Mouse (Mus musculus) spleen, adult 2 months (tissue): ENCODE data around the gene Cbl. TPM values are rescaled to one million over a fixed set of nuclear protein-coding genes. Genes with fewer than 3 reads are reported as not detected.

Experiments used
- DNase-seq, 2 experiments: peaks; one replicate each; pipeline versions ENCODE4 v3.0.0 to v3.0.0-alpha.2; 2012 to 2021; ENCODE audit warnings: low spot score in 2 of 2, low read depth in 1 of 2
- H3K27ac ChIP-seq: fragments of 200-500 bp; 2 replicates; pipeline ENCODE4 v1.5.1; 2012; ENCODE audit warnings: low read length, inconsistent platforms; ENCODE audit not compliant: insufficient read depth
- H3K27me3 ChIP-seq: fragments of 200-500 bp; 2 replicates; pipeline ENCODE4 v1.6.1; 2012; ENCODE audit warnings: mild to moderate bottlenecking, moderate library complexity, low read length, inconsistent platforms; ENCODE audit not compliant: control insufficient read depth, insufficient read depth
- H3K36me3 ChIP-seq: fragments of 200-500 bp; 2 replicates; pipeline ENCODE4 v1.6.1; 2012; ENCODE audit warnings: mild to moderate bottlenecking, low read length, inconsistent platforms; ENCODE audit not compliant: control insufficient read depth, insufficient read depth
- H3K4me1 ChIP-seq: fragments of 200-500 bp; 2 replicates; pipeline ENCODE4 v1.6.1; 2011; ENCODE audit warnings: inconsistent platforms; ENCODE audit not compliant: control insufficient read depth, insufficient read depth, insufficient read length
- H3K4me3 ChIP-seq: fragments of 200-500 bp; 2 replicates; pipeline ENCODE4 v1.5.1; 2011; ENCODE audit warnings: mild to moderate bottlenecking, inconsistent platforms; ENCODE audit not compliant: insufficient read depth, insufficient read length; ENCODE audit errors: extremely low read depth
- CTCF ChIP-seq: fragments of 200-500 bp; IDR thresholded peaks from 2 replicates; pipeline ENCODE4 v1.5.1; 2011; ENCODE audit warnings: mild to moderate bottlenecking, inconsistent platforms; ENCODE audit not compliant: insufficient read depth, insufficient read length, insufficient replicate concordance; ENCODE audit errors: extremely low read depth
- POLR2A ChIP-seq: fragments of 200-500 bp; IDR thresholded peaks from 2 replicates; pipeline ENCODE4 v1.6.1; 2011; ENCODE audit warnings: low read depth, low read length, inconsistent platforms
- WGBS: fragments of 180-500 bp; shearing (Covaris S2); methylation state at CpG from one replicate; pipeline ENCODE4 v1.1.7; 2018; 5-methylcytosine and 5-hydroxymethylcytosine counted together
- polyA plus RNA-seq: library from polyadenylated mRNA; depleted of rRNA; stranded (reverse); fragments of >200 nt; gene quantifications from 2 replicates; pipeline ENCODE4 v1.2.3, GENCODE M21; 2012

The Cbl gene
- polyA plus RNA-seq, 1 experiment: 16.1 TPM

DNA sequence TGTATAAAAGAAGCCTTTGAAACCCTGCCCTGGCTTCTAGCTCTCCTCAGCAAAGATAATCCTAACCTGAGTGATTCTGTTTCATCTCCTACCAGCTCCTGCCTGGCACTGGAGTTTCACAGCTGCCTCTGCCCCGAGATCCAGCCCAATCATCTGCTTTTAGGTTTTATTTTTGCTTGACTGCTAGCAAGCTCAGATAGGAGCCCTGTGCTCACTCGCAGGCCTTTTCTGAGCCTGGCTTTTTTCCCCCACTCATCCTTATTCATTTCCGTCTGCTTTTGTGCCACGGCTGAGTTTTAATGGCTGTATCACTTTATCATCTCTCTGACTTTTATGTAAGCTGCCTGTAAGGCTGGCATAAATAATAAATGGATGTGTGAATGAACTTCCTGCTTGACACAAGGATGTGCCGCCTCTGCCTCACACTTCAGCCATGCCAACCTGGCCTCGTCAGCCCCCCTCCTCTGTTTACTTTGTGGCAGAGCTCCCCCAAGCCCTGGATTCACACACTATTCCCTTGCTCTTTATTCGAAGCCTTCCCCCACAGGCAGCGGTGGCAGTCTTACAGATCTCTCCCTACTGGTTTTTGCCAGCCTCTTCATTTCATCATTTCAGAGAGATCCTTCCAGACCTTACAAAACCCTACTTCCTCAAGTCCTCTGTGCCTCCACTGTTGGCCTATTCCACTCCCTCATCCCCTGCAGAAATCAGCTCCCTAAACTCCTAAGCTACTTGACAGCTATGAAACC lies 32.8 kb upstream of the Cbl start:
- Histone ChIP-seq H3K27me3 (no peaks in the 10 kb centered on the region), H3K27ac (no peak overlapping the region), H3K4me1 (peaks cover 7% of the 10 kb centered on the region), H3K36me3 (no peaks in the 10 kb centered on the region), H3K4me3 (no peak overlapping the region)
- 76% methylated on average over 8 of the region's 8 CpGs for WGBS
- no peak for DNase-seq
- TF ChIP-seq POLR2A (no peak), CTCF (no peak)

GRCm38 (mm10) chr9:44261388-44261787 lies 27.5 kb upstream of the Cbl start:
- Histone ChIP-seq H3K27me3 (no peaks in the 10 kb centered on the region), H3K36me3 (no peaks in the 10 kb centered on the region), H3K4me1 (peaks cover 4% of the 10 kb centered on the region; the same call in 1 of the 2 replicates), H3K27ac (no peak overlapping the region), H3K4me3 (no peak overlapping the region)
- no peak for TF ChIP-seq POLR2A
- WGBS: 86% methylated on average over 14 of the region's 14 CpGs
- DNase-seq: no peak

GRCm38 (mm10) chr9:44259014-44259413 lies 25.2 kb upstream of the Cbl start:
- WGBS: 74% methylated on average over 10 of the region's 10 CpGs
- Histone ChIP-seq H3K27me3 (no peaks in the 10 kb centered on the region), H3K27ac (no peak overlapping the region), H3K36me3 (no peaks in the 10 kb centered on the region), H3K4me3 (no peak overlapping the region), H3K4me1 (peaks cover 4% of the 10 kb centered on the region; the same call in 1 of the 2 replicates)
- no peak for TF ChIP-seq POLR2A
- TF ChIP-seq CTCF: no peak
- no peak for DNase-seq

DNA sequence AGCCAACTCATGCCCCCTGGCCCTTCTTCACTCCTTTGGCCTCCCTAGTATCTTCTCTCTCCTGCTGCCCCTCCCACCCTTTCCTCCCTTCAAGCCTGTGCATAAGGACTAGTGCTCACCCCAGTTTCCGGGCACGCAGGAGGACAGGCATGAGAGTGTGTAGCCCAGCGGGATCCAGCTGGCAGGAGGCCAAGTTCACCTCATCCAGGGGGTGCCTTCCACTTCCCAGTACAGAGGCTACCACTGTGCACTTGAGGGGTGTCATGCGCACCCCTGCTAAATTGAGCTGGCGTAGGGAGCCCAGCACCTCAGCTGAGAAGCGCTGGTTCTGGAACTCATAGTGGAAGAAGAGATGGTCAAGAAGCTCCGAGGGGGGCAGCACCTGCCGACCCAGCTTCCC lies 22.4 kb upstream of the Cbl start:
- Histone ChIP-seq H3K4me1 (peaks cover 4% of the 10 kb centered on the region; the same call in 1 of the 2 replicates), H3K36me3 (no peaks in the 10 kb centered on the region), H3K27ac (no peak overlapping the region), H3K4me3 (no peak overlapping the region), H3K27me3 (no peaks in the 10 kb centered on the region)
- WGBS: 90% methylated on average over 8 of the region's 8 CpGs
- DNase-seq: no peak
- no peak for TF ChIP-seq CTCF
- TF ChIP-seq POLR2A: no peak

- no peaks in the 10 kb centered on the region for H3K27me3 ChIP-seq
- H3K27ac ChIP-seq: no peak overlapping the region
- H3K4me1 ChIP-seq: peaks cover 4% of the 10 kb centered on the region; the same call in 1 of the 2 replicates
- H3K4me3 ChIP-seq: no peak overlapping the region
- H3K36me3 ChIP-seq: no peaks in the 10 kb centered on the region
- no peak for DNase-seq
- 89% methylated on average over 6 of the region's 6 CpGs for WGBS
- TF ChIP-seq CTCF: no peak
- TF ChIP-seq POLR2A: no peak
Observed at GRCm38 (mm10) chr9:44255136-44255521, 21.3 kb upstream of the Cbl start.

DNA sequence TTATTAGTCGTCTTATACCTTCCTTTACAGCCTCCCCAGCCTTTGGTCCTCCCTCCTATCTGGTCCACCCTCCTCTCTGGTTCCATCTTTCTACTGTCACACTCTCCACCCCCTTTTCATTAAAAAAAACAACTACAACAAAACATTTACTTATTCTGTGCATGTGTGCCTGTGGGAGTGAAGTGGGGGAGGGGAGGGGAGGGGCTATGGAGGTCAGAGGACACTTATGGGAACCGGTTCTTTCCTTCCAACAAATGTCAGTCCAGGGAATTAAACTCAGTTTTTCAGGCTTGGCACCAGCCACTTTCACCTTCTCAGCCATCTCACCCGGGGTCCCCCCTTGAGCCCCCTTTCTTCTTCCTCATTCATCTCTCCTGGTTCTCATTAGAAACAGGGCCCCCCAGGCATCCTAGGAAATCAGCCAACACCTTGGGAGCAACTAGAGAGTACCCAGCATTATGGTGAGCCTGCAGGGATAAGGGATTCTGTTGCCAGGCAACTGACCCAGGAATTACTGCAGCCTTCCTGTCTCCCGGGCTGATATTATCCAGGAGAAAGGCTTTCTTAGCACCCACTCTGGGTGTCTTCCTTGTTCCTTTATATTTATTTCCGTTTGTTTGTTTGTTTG lies 20.8 kb upstream of the Cbl start:
- no peak for TF ChIP-seq CTCF
- TF ChIP-seq POLR2A: no peak
- no peak for DNase-seq
- 72% methylated on average over 5 of the region's 5 CpGs for WGBS

DNA sequence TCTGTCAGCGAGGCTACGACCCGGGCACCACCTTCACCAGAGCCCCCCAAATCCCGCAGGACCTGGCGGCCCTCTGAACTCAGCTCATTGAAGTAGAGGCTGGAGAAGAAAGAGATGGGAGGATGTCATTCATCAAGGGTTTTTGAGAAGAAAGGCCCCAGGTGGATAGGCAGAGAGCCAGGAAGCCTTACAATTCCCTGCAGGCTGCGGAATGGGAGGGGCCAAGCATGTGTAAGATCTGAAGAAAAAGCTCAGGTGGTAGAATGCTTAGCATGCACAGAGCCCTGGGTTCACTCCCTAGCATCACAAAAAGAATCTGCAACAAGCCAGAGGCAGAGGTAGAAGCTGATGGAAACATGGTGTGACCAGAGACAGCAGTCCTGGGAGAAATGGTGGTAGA lies 19.6 kb upstream of the Cbl start:
- TF ChIP-seq CTCF: no peak
- no peak for TF ChIP-seq POLR2A
- no peak for DNase-seq

More for the DNA sequence above, 20.8 kb upstream of the Cbl start:
- Histone ChIP-seq H3K4me1 (peaks cover 4% of the 10 kb centered on the region; the same call in 1 of the 2 replicates), H3K27me3 (no peaks in the 10 kb centered on the region), H3K36me3 (no peaks in the 10 kb centered on the region), H3K27ac (no peak overlapping the region), H3K4me3 (no peak overlapping the region)

More for the DNA sequence above, 19.6 kb upstream of the Cbl start:
- 86% methylated on average over 6 of the region's 6 CpGs for WGBS
- no peak overlapping the region for H3K27ac ChIP-seq
- no peaks in the 10 kb centered on the region for H3K36me3 ChIP-seq
- no peaks in the 10 kb centered on the region for H3K27me3 ChIP-seq
- no peak overlapping the region for H3K4me3 ChIP-seq
- peaks cover 3% of the 10 kb centered on the region; the same call in 1 of the 2 replicates for H3K4me1 ChIP-seq
